In the genomic region with DNA sequence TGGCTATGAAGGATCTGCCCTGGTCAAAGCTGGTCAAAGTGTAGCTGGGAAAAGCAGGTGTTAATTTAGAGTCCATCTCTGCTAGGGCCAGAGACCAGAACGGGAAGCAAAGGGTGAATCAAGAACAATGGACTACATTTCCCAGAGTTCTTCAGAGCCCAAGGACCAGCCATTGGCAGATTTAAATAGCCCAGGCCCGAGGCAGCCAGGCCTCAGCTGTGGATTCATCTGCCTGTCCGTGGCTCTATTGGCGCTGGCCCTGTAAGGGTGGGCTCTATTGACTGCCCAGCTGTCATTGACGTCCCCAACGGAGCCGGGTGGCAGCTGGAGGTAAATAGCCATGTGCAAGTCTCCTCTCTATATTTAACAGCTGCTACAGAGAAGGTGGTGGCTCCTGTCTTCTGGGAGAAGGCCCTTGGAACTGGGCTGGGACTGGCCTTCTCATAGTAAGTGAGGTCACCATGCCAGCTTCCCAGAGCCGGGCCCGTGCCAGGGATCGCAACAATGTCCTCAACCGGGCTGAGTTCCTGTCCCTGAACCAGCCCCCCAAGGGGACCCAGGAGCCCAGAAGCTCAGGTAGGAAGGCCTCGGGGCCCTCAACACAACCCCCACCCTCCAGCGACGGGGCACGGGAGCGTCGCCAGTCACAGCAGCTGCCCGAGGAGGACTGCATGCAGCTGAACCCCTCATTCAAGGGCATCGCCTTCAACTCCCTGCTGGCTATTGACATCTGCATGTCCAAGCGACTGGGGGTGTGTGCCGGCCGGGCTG, we compare ENCODE assay signal across 8 mouse cellular contexts. TPM values are rescaled to one million over a fixed set of nuclear protein-coding genes. Genes with fewer than 3 reads are reported as not detected.
DNase-seq lines count a peak whose midpoint lies in the region; ATAC-seq and TF ChIP-seq lines count a peak whose summit lies in the region.

A gene (plus strand): TSS at position 178 of the 771 bp plus-strand sequence.

- TF ChIP-seq CTCF in liver, postnatal 0 days (IDR thresholded peaks at IDR 0.05; ENCODE audit: low read depth), result no peak

- TF ChIP-seq EP300 in liver, postnatal 0 days (IDR thresholded peaks at IDR 0.05; ENCODE audit: low read depth), result no peak

- 47% methylated on average over 22 of the region's 22 CpGs for WGBS in liver, postnatal 0 days (ENCODE audit: insufficient replicate concordance)
- 29% methylated on average over 22 of the region's 22 CpGs for WGBS in neural tube, embryonic 13.5 days

- peak; percentile 71 for ATAC-seq in liver, postnatal 0 days
- peak; percentile 95 for ATAC-seq in neural tube, embryonic 13.5 days (ENCODE audit: low read depth)

- peak; percentile 83 for DNase-seq in MN1 (ENCODE audit: low spot score)
- DNase-seq in cerebellum, adult 9-10 months, result peak; percentile 86
- peak; percentile 84 to 87 for DNase-seq in frontal cortex, adult 2 months (ENCODE audit: extremely low spot score in 1 of 2, low spot score in 1 of 2)
- DNase-seq in heart, postnatal 4 days, result peak; percentile 82
- peak; percentile 82 to 86 for DNase-seq in layer of hippocampus, adult 8-10 months (ENCODE audit: low spot score in 2 of 2)
- DNase-seq in liver, postnatal 0 days, result peak; percentile 48
- peak; percentile 21 to 41 for DNase-seq in urinary bladder, postnatal 36 days (ENCODE audit: low spot score in 2 of 2)

- no peaks in the 10 kb centered on the region for H3K9me3 ChIP-seq in liver, postnatal 0 days (ENCODE audit: low read length)
- no peaks in the 10 kb centered on the region for H3K9me3 ChIP-seq in neural tube, embryonic 13.5 days

- H3K4me1 ChIP-seq in liver, postnatal 0 days (ENCODE audit: insufficient read depth), result peaks cover 13% of the 10 kb centered on the region
- peaks cover 28% of the 10 kb centered on the region for H3K4me1 ChIP-seq in neural tube, embryonic 13.5 days (replicated peaks)

- 0 out of 2 replicates have a peak, but pooled peaks cover 3% of the 10 kb centered on the region for H3K36me3 ChIP-seq in liver, postnatal 0 days (replicated peaks; ENCODE audit: insufficient read depth, low read length)
- peaks cover 21% of the 10 kb centered on the region for H3K36me3 ChIP-seq in neural tube, embryonic 13.5 days

- peak within 1 kb of the TSS; percentile 64 for H3K4me2 ChIP-seq in liver, postnatal 0 days (ENCODE audit: low read depth, low read length)
- H3K4me2 ChIP-seq in neural tube, embryonic 13.5 days, result peak within 1 kb of the TSS; percentile 89

- no peak within 1 kb of the TSS for H3K27ac ChIP-seq in liver, postnatal 0 days (ENCODE audit: low read depth)
- H3K27ac ChIP-seq in neural tube, embryonic 13.5 days (replicated peaks), result peak within 1 kb of the TSS; percentile 88

- no peaks in the 10 kb centered on the region for H3K27me3 ChIP-seq in liver, postnatal 0 days (ENCODE audit: insufficient read depth, low read length)
- peaks cover 2% of the 10 kb centered on the region; the same call in 1 of the 2 replicates for H3K27me3 ChIP-seq in neural tube, embryonic 13.5 days

- peak within 1 kb of the TSS; percentile 62 for H3K9ac ChIP-seq in liver, postnatal 0 days (replicated peaks)
- H3K9ac ChIP-seq in neural tube, embryonic 13.5 days, result peak within 1 kb of the TSS; percentile 83

- peak within 1 kb of the TSS; percentile 25 for H3K4me3 ChIP-seq in liver, postnatal 0 days (ENCODE audit: low read depth, low read length)
- peak within 1 kb of the TSS; percentile 49 for H3K4me3 ChIP-seq in neural tube, embryonic 13.5 days

RNA-seq across cellular contexts. Expression of the gene that starts here (rescaled TPM):
- polyA plus RNA-seq in frontal cortex, adult 2 months (2012; rRNA removed), result 31.8 and 34.6 TPM in 2 replicates
- 10 to 100 TPM; 15.7 to 20.5 TPM for total RNA-seq in heart, postnatal 4 days (2021)
- 10 to 100 TPM; 21.2 to 24.0 (median 23.4) TPM for total RNA-seq in layer of hippocampus, adult 8-10 months (2022)
- 1.6 and 1.7 TPM in 2 replicates for polyA plus RNA-seq in liver, postnatal 0 days (2015; fragmentation: Nextera tagmentation; extraction: Ambion mirVana)
- 22.6 and 24.1 TPM in 2 replicates for polyA plus RNA-seq in neural tube, embryonic 13.5 days (2015; fragmentation: Nextera tagmentation; extraction: Ambion mirVana)

Comparison
In these comparisons a context has a peak if more than half of its experiments do, and no peak if none do; other contexts are left out.
1. DNase-seq: peak in every context shown above with its lines; median percentile 86 in cerebellum, adult 9-10 months; 86 in frontal cortex, adult 2 months; 84 in layer of hippocampus, adult 8-10 months; 83 in MN1; 82 in heart, postnatal 4 days; 48 in liver, postnatal 0 days; 31 in urinary bladder, postnatal 36 days.